Mouse (Mus musculus) liver, postnatal 0 days (tissue): ENCODE results near the gene Rnf186. TPM values are rescaled to one million over a fixed set of nuclear protein-coding genes. Genes with fewer than 3 reads are reported as not detected.

Experiments used
- ATAC-seq: fragments of 200-750 bp; cut with Nextera tagmentation; 2 replicates; pipeline ENCODE4 v1.8.0; 2017; ENCODE audit warnings: mild to moderate bottlenecking, moderate library complexity
- DNase-seq: peaks from one replicate; pipeline ENCODE4 v3.0.0-alpha.2; 2016
- H3K27ac ChIP-seq: fragments of 300-500 bp; sonication (generic); 2 replicates; pipeline ENCODE4 v1.5.1; 2014; ENCODE audit warnings: antibody characterized with exemption, moderate library complexity, mild to moderate bottlenecking, low read depth
- H3K27me3 ChIP-seq: fragments of 300-500 bp; sonication (generic); 2 replicates; pipeline ENCODE4 v1.6.1; 2014; ENCODE audit warnings: low read length, control low read depth, mixed read lengths; ENCODE audit not compliant: insufficient read depth
- H3K36me3 ChIP-seq: fragments of 300-500 bp; sonication (generic); replicated peaks from 2 replicates; pipeline ENCODE4 v1.6.1; 2014; ENCODE audit warnings: mild to moderate bottlenecking, control low read depth, low read length, moderate library complexity, mixed read lengths; ENCODE audit not compliant: insufficient read depth
- H3K4me1 ChIP-seq: fragments of 300-500 bp; sonication (generic); 2 replicates; pipeline ENCODE4 v1.6.1; 2014; ENCODE audit warnings: antibody characterized with exemption, mild to moderate bottlenecking, control low read depth; ENCODE audit not compliant: insufficient read depth
- H3K4me2 ChIP-seq: fragments of 300-500 bp; sonication (generic); 2 replicates; pipeline ENCODE4 v1.6.1; 2014; ENCODE audit warnings: low read depth, mild to moderate bottlenecking, low read length, moderate library complexity, mixed read lengths
- H3K4me3 ChIP-seq: fragments of 300-500 bp; sonication (generic); 2 replicates; pipeline ENCODE4 v1.5.1; 2014; ENCODE audit warnings: low read depth, low read length
- H3K9ac ChIP-seq: fragments of 300-500 bp; sonication (generic); replicated peaks from 2 replicates; pipeline ENCODE4 v1.6.1; 2014; ENCODE audit warnings: mild to moderate bottlenecking, moderate library complexity
- H3K9me3 ChIP-seq: fragments of 300-500 bp; sonication (generic); 2 replicates; pipeline ENCODE4 v1.6.1; 2016; ENCODE audit warnings: mild to moderate bottlenecking, control low read depth, low read length, mixed read lengths
- CTCF ChIP-seq: sonication (generic); IDR thresholded peaks from 2 replicates; pipeline ENCODE4 v1.5.1; 2016; ENCODE audit warnings: antibody characterized with exemption, low read depth
- EP300 ChIP-seq: IDR thresholded peaks from 2 replicates; pipeline ENCODE4 v1.6.1; 2016; ENCODE audit warnings: antibody characterized with exemption, low read depth, mild to moderate bottlenecking
- WGBS: fragments of 180-500 bp; shearing (Covaris S2); extraction: QIAGEN DNeasy Blood & Tissue Kit; methylation state at CpG from one replicate; pipeline ENCODE4 v1.1.7; 2014; ENCODE audit not compliant: insufficient replicate concordance; 5-methylcytosine and 5-hydroxymethylcytosine counted together
- polyA plus RNA-seq: library from polyadenylated mRNA; unstranded; fragments of >200 nt; fragmentation: Nextera tagmentation; extraction: Ambion mirVana; gene quantifications from 2 replicates; pipeline ENCODE4 v1.2.1, GENCODE M21; 2015

Gene Rnf186
- polyA plus RNA-seq, 1 experiment from 2014 or later: 0.36 TPM

DNA sequence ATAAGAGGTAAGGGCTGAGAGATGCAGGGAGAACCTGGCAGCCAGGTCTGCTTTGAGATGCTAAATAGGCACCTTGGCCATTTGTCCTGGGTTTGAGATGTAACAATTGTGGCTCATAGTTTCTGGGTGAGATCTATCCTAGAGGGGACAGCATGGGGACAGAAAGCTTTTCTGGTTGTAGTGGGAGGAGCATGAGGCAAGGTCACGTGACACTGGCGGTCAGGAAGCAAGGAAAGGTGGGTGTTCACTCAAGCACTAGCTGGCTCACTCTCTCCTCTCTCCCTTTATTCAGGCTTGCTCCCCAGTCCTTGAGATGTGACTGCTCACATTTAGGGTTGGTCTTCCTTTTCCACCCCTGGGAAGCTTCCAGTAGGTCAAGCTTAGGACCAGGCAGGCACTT lies 34.1 kb downstream of the Rnf186 start:
- H3K9ac ChIP-seq: no peak overlapping the region
- no peak overlapping the region for H3K4me3 ChIP-seq
- no peak overlapping the region for H3K27ac ChIP-seq
- 49% methylated on average over 2 of the region's 2 CpGs for WGBS
- H3K4me2 ChIP-seq: 0 out of 2 replicates have a peak overlapping the region, but pooled peaks have one; percentile 15
- peaks cover 10% of the 10 kb centered on the region; the same call in 1 of the 2 replicates for H3K36me3 ChIP-seq
- ATAC-seq: no peak
- DNase-seq: no peak
- H3K27me3 ChIP-seq: no peaks in the 10 kb centered on the region
- TF ChIP-seq CTCF (no peak), EP300 (no peak)
- H3K9me3 ChIP-seq: no peaks in the 10 kb centered on the region; the same call in 1 of the 2 replicates
- 0 out of 2 replicates have a peak, but pooled peaks cover 2% of the 10 kb centered on the region for H3K4me1 ChIP-seq

DNA sequence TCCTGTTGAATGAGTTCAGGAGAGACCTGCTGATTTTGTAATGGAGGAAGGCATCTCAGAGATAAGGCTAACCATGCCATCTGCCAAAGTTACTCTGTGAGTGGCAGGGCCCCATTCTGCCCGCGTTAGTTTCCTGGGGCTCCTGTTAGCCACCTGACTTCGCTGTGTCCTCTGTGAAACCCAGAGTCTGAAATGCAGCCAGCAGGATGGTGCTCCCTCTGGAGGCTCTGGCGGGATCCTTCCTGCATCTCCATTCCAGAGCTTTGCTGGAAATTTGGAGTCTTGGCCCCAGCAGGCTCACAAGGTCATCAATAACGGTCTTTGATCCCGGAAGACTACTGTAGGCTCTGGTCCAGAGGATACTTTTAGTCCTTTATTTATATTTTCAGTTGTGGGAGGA lies 34.5 kb downstream of the Rnf186 start:
- Histone ChIP-seq H3K9me3 (no peaks in the 10 kb centered on the region; the same call in 1 of the 2 replicates), H3K27ac (no peak overlapping the region), H3K9ac (no peak overlapping the region), H3K27me3 (no peaks in the 10 kb centered on the region), H3K4me2 (0 out of 2 replicates have a peak overlapping the region, but pooled peaks have one; percentile 15), H3K36me3 (peaks cover 10% of the 10 kb centered on the region; the same call in 1 of the 2 replicates), H3K4me1 (0 out of 2 replicates have a peak, but pooled peaks cover 2% of the 10 kb centered on the region), H3K4me3 (no peak overlapping the region)
- peak; percentile 27 for DNase-seq
- no peak for TF ChIP-seq EP300
- TF ChIP-seq CTCF: peak; percentile 47
- peak; percentile 29; the same call in 1 of the 2 replicates for ATAC-seq
- 27% methylated on average over 6 of the region's 6 CpGs for WGBS

DNA sequence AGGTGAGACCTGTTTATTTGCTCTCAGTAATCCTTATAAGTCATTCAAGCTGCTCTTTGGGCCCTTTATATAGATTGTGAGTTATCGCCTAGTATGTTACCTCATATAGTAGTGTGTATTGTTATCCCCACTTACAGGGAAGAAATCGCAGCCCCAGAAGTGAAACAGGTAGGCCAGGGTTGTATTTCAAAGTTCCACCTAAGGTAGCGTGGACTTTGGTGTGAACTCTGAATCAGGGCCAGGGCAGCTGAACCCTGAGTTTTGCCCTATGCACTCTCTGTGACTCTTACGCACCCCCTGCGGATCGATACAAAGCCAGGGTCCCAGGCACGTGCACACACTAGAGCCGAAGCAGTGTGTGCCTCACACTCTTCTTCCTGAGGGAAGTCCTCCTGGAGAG lies 37.2 kb downstream of the Rnf186 start:
- Histone ChIP-seq H3K9ac (no peak overlapping the region), H3K4me2 (no peak overlapping the region), H3K27ac (no peak overlapping the region), H3K9me3 (no peaks in the 10 kb centered on the region), H3K36me3 (0 out of 2 replicates have a peak, but pooled peaks cover 2% of the 10 kb centered on the region), H3K27me3 (no peaks in the 10 kb centered on the region), H3K4me3 (no peak overlapping the region), H3K4me1 (0 out of 2 replicates have a peak, but pooled peaks cover 2% of the 10 kb centered on the region)
- 67% methylated on average over 8 of the region's 8 CpGs for WGBS
- TF ChIP-seq CTCF: no peak
- TF ChIP-seq EP300: no peak
- ATAC-seq: peak; percentile 55; the same call in 1 of the 2 replicates
- no peak for DNase-seq

DNA sequence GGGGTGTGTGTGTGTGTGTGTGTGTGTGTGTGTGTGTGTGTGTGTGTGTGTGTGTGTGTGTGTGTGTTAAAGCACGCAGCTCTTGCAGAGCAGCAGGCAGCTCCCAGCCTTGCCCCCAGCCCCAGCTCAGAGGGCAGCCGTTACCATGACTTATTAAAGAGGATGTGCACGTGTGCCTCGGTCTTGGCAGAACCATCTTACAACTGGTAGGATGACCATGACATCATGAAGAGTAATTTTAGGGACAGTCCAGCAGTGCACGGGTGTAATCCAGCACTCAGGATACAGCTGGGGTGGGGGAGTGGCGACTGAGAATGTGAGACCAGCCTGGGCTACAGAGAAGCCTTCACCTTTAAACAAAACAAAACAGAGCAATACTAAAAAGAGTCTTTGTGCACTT lies 38.3 kb downstream of the Rnf186 start:
- 59% methylated on average over 6 of the region's 6 CpGs for WGBS
- ATAC-seq (no peak), DNase-seq (no peak)
- no peak overlapping the region for H3K27ac ChIP-seq
- no peak overlapping the region for H3K4me3 ChIP-seq
- no peak overlapping the region for H3K9ac ChIP-seq
- no peaks in the 10 kb centered on the region for H3K36me3 ChIP-seq
- TF ChIP-seq CTCF: no peak
- no peak for TF ChIP-seq EP300
- H3K4me2 ChIP-seq: no peak overlapping the region
- no peaks in the 10 kb centered on the region for H3K9me3 ChIP-seq
- 0 out of 2 replicates have a peak, but pooled peaks cover 2% of the 10 kb centered on the region for H3K4me1 ChIP-seq
- H3K27me3 ChIP-seq: no peaks in the 10 kb centered on the region

DNA sequence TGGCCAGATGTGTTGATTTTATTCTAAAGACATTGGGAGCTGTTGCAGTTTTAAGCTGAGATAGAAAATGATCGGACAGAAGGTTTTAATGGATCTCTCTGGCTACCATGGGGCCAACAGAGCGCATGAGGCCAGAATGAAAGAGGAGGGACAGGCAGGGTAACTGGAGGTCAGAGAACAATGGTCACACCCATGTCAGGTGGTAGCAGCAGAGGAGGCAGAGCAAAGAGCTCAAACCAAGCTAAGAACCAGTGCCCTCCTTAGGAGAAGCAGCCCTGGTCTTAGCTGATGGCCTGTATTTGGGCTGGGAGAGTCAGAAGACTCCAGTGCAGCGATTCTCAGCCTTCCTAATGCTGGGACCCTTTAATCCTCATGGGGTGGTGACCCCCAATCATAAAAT lies 40.4 kb downstream of the Rnf186 start:
- ATAC-seq (no peak), DNase-seq (no peak)
- no peaks in the 10 kb centered on the region; the same call in 1 of the 2 replicates for H3K36me3 ChIP-seq
- no peak overlapping the region for H3K4me2 ChIP-seq
- H3K27ac ChIP-seq: no peak overlapping the region
- WGBS: 66% methylated on average over 3 of the region's 3 CpGs
- H3K27me3 ChIP-seq: no peaks in the 10 kb centered on the region
- H3K4me3 ChIP-seq: no peak overlapping the region
- no peaks in the 10 kb centered on the region for H3K9me3 ChIP-seq
- no peak overlapping the region for H3K9ac ChIP-seq
- no peaks in the 10 kb centered on the region for H3K4me1 ChIP-seq
- TF ChIP-seq CTCF (no peak), EP300 (no peak)

DNA sequence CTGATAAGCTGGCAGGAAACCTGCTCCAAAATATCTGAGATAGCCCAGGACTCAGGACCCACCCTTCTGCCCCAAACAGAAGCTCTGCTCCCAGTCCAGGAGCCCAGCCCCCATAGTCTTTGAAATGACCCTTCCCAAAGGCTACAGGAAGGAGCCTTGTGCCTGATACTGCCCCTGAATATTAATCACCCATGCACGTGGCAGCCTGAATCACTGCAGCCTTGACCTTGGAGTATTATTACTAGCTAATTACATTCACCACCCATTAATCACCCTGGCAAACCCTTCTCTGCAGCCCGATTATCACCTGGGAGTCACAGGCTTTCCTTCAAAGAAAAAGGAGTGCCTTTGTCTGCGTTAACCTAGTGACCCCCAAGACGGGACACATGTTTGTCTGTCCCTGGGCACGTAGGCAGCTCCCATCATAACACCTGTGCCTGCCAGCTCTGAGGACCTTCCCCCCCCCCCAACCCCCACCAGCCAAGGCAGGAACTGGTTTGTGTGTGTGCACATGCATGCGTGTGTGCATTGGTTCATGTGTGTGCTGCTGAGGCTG lies 41.1 kb downstream of the Rnf186 start:
- Histone ChIP-seq H3K4me3 (no peak overlapping the region), H3K36me3 (no peaks in the 10 kb centered on the region; the same call in 1 of the 2 replicates), H3K27me3 (no peaks in the 10 kb centered on the region), H3K4me1 (no peaks in the 10 kb centered on the region), H3K9ac (no peak overlapping the region), H3K27ac (no peak overlapping the region), H3K9me3 (no peaks in the 10 kb centered on the region), H3K4me2 (no peak overlapping the region)
- DNase-seq (no peak), ATAC-seq (no peak)
- TF ChIP-seq EP300: no peak
- no peak for TF ChIP-seq CTCF
- 64% methylated on average over 6 of the region's 6 CpGs for WGBS
